Mouse (Mus musculus) spleen, postnatal 14 days (tissue): ENCODE measurements at regions not wholly inside any gene's neighbourhood (a gene's known extent, or its start where the extent isn't known, plus 50 kb on each side); places are given as distances from the start of the nearest gene placed in this dataset.

Experiments used
- DNase-seq, 2 experiments: peaks; one replicate each; pipeline ENCODE4 v3.0.0; 2021 to 2022; ENCODE audit warnings: low spot score in 2 of 2

DNA sequence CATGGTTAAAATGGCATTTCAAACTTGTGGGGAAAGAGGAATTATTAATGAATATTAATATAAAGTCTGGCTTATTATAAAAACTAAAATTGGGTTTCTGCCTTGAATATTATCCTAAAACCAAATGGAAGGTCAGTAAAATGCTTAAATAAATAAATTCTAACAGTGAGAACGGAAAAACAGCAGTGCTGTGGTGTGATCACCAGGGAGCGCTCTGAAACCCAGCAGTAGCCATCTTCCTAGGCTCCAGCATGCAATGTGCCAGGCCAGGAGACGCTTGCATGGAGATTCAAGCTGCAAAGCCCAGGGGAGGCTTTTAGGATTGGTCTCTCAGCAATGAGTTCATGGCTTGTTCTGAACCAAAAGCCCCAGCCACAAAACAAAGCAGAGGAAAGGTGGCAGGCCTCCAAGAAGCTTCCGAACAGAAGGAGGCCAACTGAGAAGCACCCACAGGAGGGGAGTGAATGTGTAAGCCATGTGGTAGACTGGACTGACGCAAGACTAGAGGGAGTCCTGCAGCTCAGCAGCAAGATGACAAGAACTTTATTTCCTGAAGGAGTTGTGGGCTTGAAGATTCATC is 52.3 kb upstream of the Bace2 start:
- DNase-seq = no peak
